Mouse (Mus musculus): ENCODE results near the gene Cers2.

- no peak for TF ChIP-seq MXI1 (IDR thresholded peaks at IDR 0.05; ENCODE audit: low read depth, low read length)
- TF ChIP-seq CTCF (conservative IDR thresholded peaks at IDR 0.05 in 1 of 2, IDR thresholded peaks at IDR 0.05 in 1 of 2; ENCODE audit: low read depth in 2 of 2, low read length in 2 of 2), result no peak
- TF ChIP-seq MEF2A (IDR thresholded peaks at IDR 0.05; ENCODE audit: borderline replicate concordance, low read depth, low read length), result no peak
- TF ChIP-seq ELF1 (IDR thresholded peaks at IDR 0.05; ENCODE audit: low read depth, low read length), result no peak
- no peak for TF ChIP-seq EP300 (IDR thresholded peaks at IDR 0.05; ENCODE audit: low read length)
- TF ChIP-seq POLR2A (IDR thresholded peaks at IDR 0.05; ENCODE audit: low read depth, low read length), result no peak
- no peak for TF ChIP-seq TCF12 (IDR thresholded peaks at IDR 0.05; ENCODE audit: low read depth, low read length)
- TF ChIP-seq SIN3A (IDR thresholded peaks at IDR 0.05; ENCODE audit: low read length), result no peak
Measured at GRCm38 (mm10) chr3:95286011-95286410, 28.6 kb upstream of the Cers2 start.
